Mouse (Mus musculus) CH12.LX (cell line): Measurements from ENCODE around the gene Sar1b. TPM values are rescaled to one million over a fixed set of nuclear protein-coding genes. Genes with fewer than 3 reads are reported as not detected.

Experiments
- DNase-seq: peaks from one replicate; pipeline ENCODE4 v3.0.0-alpha.2; 2013; ENCODE audit errors: extremely low read depth
- H3K27ac ChIP-seq: 2 replicates; pipeline ENCODE4 v1.5.1; 2012; ENCODE audit warnings: low read depth, mild to moderate bottlenecking, control low read depth, moderate library complexity; ENCODE audit not compliant: insufficient read depth
- H3K27me3 ChIP-seq: replicated peaks from 2 replicates; pipeline ENCODE3; 2012; ENCODE audit warnings: inconsistent platforms
- H3K36me3 ChIP-seq, 2 experiments: replicated peaks in 1 of 2; 2 replicates each; pipeline versions ENCODE3 to v1.6.1; 2012; ENCODE audit warnings: inconsistent platforms in 1 of 2, low read length in 1 of 2, mild to moderate bottlenecking in 1 of 2, mixed read lengths in 1 of 2, moderate library complexity in 1 of 2; ENCODE audit not compliant: control insufficient read depth in 1 of 2, insufficient read depth in 1 of 2
- H3K4me1 ChIP-seq, 2 experiments: 2 replicates each; pipeline ENCODE4 v1.6.1; 2012; ENCODE audit warnings: inconsistent platforms in 1 of 2, moderate library complexity in 1 of 2; ENCODE audit not compliant: insufficient read depth in 2 of 2, control insufficient read depth in 1 of 2
- H3K4me2 ChIP-seq: 2 replicates; pipeline ENCODE4 v1.6.1; 2012; ENCODE audit warnings: low read depth, mild to moderate bottlenecking, control low read depth; ENCODE audit not compliant: poor library complexity, insufficient read depth, severe bottlenecking
- H3K4me3 ChIP-seq, 3 experiments: fragments of 150-350 bp in 1 of 3; sonication (generic) in 1 of 3; replicated peaks in 1 of 3; 2 replicates each; pipeline versions ENCODE3 to v1.5.1; 2011 to 2012; ENCODE audit warnings: low read depth in 2 of 3, low read length in 2 of 3, mild to moderate bottlenecking in 2 of 3, moderate library complexity in 2 of 3, control low read depth in 1 of 3, improper control_type of control experiment in 1 of 3, inconsistent platforms in 1 of 3, mixed read lengths in 1 of 3; ENCODE audit not compliant: poor library complexity in 1 of 3
- H3K79me2 ChIP-seq: replicated peaks from 2 replicates; pipeline ENCODE4 v1.6.1; 2012; ENCODE audit warnings: mild to moderate bottlenecking, moderate library complexity; ENCODE audit not compliant: control insufficient read depth, poor library complexity, insufficient read depth, severe bottlenecking; ENCODE audit errors: extremely low read depth
- H3K9ac ChIP-seq: 2 replicates; pipeline ENCODE4 v1.6.1; 2012; ENCODE audit warnings: low read depth, mild to moderate bottlenecking, control low read depth, moderate library complexity; ENCODE audit not compliant: insufficient read depth
- H3K9me3 ChIP-seq: replicated peaks from 2 replicates; pipeline ENCODE3; 2012; ENCODE audit warnings: low read length, inconsistent platforms, mixed read lengths
- BHLHE40 ChIP-seq: IDR thresholded peaks from 2 replicates; pipeline ENCODE4 v1.6.1; 2011; ENCODE audit warnings: mild to moderate bottlenecking, low read depth, low read length, improper control_type of control experiment
- CHD1 ChIP-seq: IDR thresholded peaks from 2 replicates; pipeline ENCODE4 v1.6.1; 2012; ENCODE audit warnings: low read depth, low read length, improper control_type of control experiment, inconsistent platforms
- CHD2 ChIP-seq: IDR thresholded peaks from 2 replicates; pipeline ENCODE4 v1.6.1; 2011; ENCODE audit warnings: low read length, improper control_type of control experiment
- CTCF ChIP-seq, 2 experiments: IDR thresholded peaks in 1 of 2; conservative IDR thresholded peaks in 1 of 2; 2 replicates each; pipeline ENCODE4 v1.5.1; 2011 to 2012; ENCODE audit warnings: low read depth in 2 of 2, low read length in 2 of 2, improper control_type of control experiment in 1 of 2, inconsistent platforms in 1 of 2, mild to moderate bottlenecking in 1 of 2, moderate library complexity in 1 of 2
- EP300 ChIP-seq: IDR thresholded peaks from 2 replicates; pipeline ENCODE4 v1.6.1; 2011; ENCODE audit warnings: low read length, improper control_type of control experiment
- GABPA ChIP-seq: IDR thresholded peaks from 2 replicates; pipeline ENCODE4 v1.6.1; 2012; ENCODE audit warnings: low read depth, low read length, improper control_type of control experiment, inconsistent platforms; ENCODE audit not compliant: insufficient replicate concordance
- JUN ChIP-seq: IDR thresholded peaks from 2 replicates; pipeline ENCODE4 v1.6.1; 2011; ENCODE audit warnings: low read depth, mild to moderate bottlenecking, low read length, improper control_type of control experiment, moderate library complexity; ENCODE audit not compliant: insufficient read depth
- JUND ChIP-seq: conservative IDR thresholded peaks from 2 replicates; pipeline ENCODE4 v1.6.1; 2011; ENCODE audit warnings: low read depth, low read length, improper control_type of control experiment
- KAT2A ChIP-seq: IDR thresholded peaks from 2 replicates; pipeline ENCODE4 v1.6.1; 2012; ENCODE audit warnings: low read length, improper control_type of control experiment, inconsistent platforms; ENCODE audit not compliant: insufficient replicate concordance
- MAFK ChIP-seq: IDR thresholded peaks from 2 replicates; pipeline ENCODE4 v1.6.1; 2011; ENCODE audit warnings: low read length, improper control_type of control experiment; ENCODE audit not compliant: insufficient replicate concordance
- MAX ChIP-seq: IDR thresholded peaks from 2 replicates; pipeline ENCODE4 v1.6.1; 2011; ENCODE audit warnings: low read length, improper control_type of control experiment
- MAZ ChIP-seq: IDR thresholded peaks from 2 replicates; pipeline ENCODE4 v1.6.1; 2012; ENCODE audit warnings: low read depth, mild to moderate bottlenecking, inconsistent platforms, low read length, improper control_type of control experiment, moderate library complexity
- MEF2A ChIP-seq: IDR thresholded peaks from 2 replicates; pipeline ENCODE4 v1.6.1; 2014; ENCODE audit warnings: low read depth, mild to moderate bottlenecking, inconsistent platforms, low read length, improper control_type of control experiment, borderline replicate concordance
- MXI1 ChIP-seq: IDR thresholded peaks from 2 replicates; pipeline ENCODE4 v1.6.1; 2011; ENCODE audit warnings: mild to moderate bottlenecking, low read depth, low read length, improper control_type of control experiment
- MYC ChIP-seq: IDR thresholded peaks from 2 replicates; pipeline ENCODE4 v1.6.1; 2011; ENCODE audit warnings: low read depth, mild to moderate bottlenecking, improper control_type of control experiment, low read length
- NELFE ChIP-seq: IDR thresholded peaks from 2 replicates; pipeline ENCODE4 v1.6.1; 2011; ENCODE audit warnings: low read depth, low read length, improper control_type of control experiment
- NRF1 ChIP-seq: IDR thresholded peaks from 2 replicates; pipeline ENCODE4 v1.6.1; 2014; ENCODE audit warnings: low read depth, mild to moderate bottlenecking, inconsistent platforms, low read length, improper control_type of control experiment, moderate library complexity
- PAX5 ChIP-seq: IDR thresholded peaks from 2 replicates; pipeline ENCODE4 v1.6.1; 2012; ENCODE audit warnings: low read length, inconsistent platforms, mixed read lengths
- POLR2A ChIP-seq: IDR thresholded peaks from 2 replicates; pipeline ENCODE4 v1.6.1; 2011; ENCODE audit warnings: low read depth, mild to moderate bottlenecking, improper control_type of control experiment, low read length
- POLR2AphosphoS2 ChIP-seq: IDR thresholded peaks from 2 replicates; pipeline ENCODE4 v1.6.1; 2011; ENCODE audit warnings: low read depth, low read length, improper control_type of control experiment
- RAD21 ChIP-seq: IDR thresholded peaks from 2 replicates; pipeline ENCODE4 v1.6.1; 2011; ENCODE audit warnings: low read depth, mild to moderate bottlenecking, low read length, improper control_type of control experiment, moderate library complexity
- SIN3A ChIP-seq: IDR thresholded peaks from 2 replicates; pipeline ENCODE4 v1.6.1; 2012; ENCODE audit warnings: low read length, improper control_type of control experiment, inconsistent platforms
- SMC3 ChIP-seq: IDR thresholded peaks from 2 replicates; pipeline ENCODE4 v1.6.1; 2011; ENCODE audit warnings: low read depth, low read length, improper control_type of control experiment
- TBP ChIP-seq: conservative IDR thresholded peaks from 2 replicates; pipeline ENCODE4 v1.6.1; 2011; ENCODE audit warnings: low read depth, low read length, improper control_type of control experiment
- TCF12 ChIP-seq: IDR thresholded peaks from 2 replicates; pipeline ENCODE4 v1.6.1; 2014; ENCODE audit warnings: low read depth, mild to moderate bottlenecking, inconsistent platforms, low read length, improper control_type of control experiment
- UBTF ChIP-seq: IDR thresholded peaks from 2 replicates; pipeline ENCODE4 v1.6.1; 2012; ENCODE audit warnings: low read depth, mild to moderate bottlenecking, inconsistent platforms, low read length, improper control_type of control experiment, moderate library complexity
- USF1 ChIP-seq: IDR thresholded peaks from 2 replicates; pipeline ENCODE4 v1.6.1; 2014; ENCODE audit warnings: low read depth, mild to moderate bottlenecking, inconsistent platforms, low read length, improper control_type of control experiment
- USF2 ChIP-seq: conservative IDR thresholded peaks from 2 replicates; pipeline ENCODE4 v1.6.1; 2011; ENCODE audit warnings: low read depth, low read length, improper control_type of control experiment
- ZKSCAN1 ChIP-seq: IDR thresholded peaks from 2 replicates; pipeline ENCODE4 v1.6.1; 2012; ENCODE audit warnings: low read depth, inconsistent platforms, low read length, improper control_type of control experiment, borderline replicate concordance
- ZMIZ1 ChIP-seq: IDR thresholded peaks from 2 replicates; pipeline ENCODE4 v1.6.1; 2012; ENCODE audit warnings: low read depth, mild to moderate bottlenecking, inconsistent platforms, low read length, improper control_type of control experiment
- dilution Hi-C: fragments of 300-500 bp; cut with MboI; formaldehyde crosslinking; loops from 2 replicates; pipeline ENCODE4 v1.14.3; 2020; ENCODE audit warnings: low sequenced_read_pairs; ENCODE audit not compliant: extremely low pct_unique_long_range_greater_than_20kb, extremely low pct_ligation_motif_present
- in situ Hi-C: fragments of 300-500 bp; cut with MboI; formaldehyde crosslinking; loops from 3 replicates; pipeline ENCODE4 v1.14.3; 2019; ENCODE audit warnings: low sequenced_read_pairs, low pct_ligation_motif_present, low pct_unique_long_range_greater_than_20kb, mixed read lengths
- polyA plus RNA-seq: library from polyadenylated mRNA; unstranded; fragments of >175 nt; gene quantifications from 2 replicates; pipeline ENCODE4 v1.2.1, GENCODE M21; 2012; ENCODE audit warnings: low read depth; ENCODE audit not compliant: insufficient read length
- total RNA-seq, 2 experiments: library from RNA; depleted of rRNA; stranded (reverse); fragments of 300-350 nt in 1 of 2; fragments of >200 nt in 1 of 2; gene quantifications; 2 replicates each; pipeline ENCODE4 v1.2.3; 2012 to 2014

Gene Sar1b
- total and polyA plus RNA-seq, 3 experiments = 79.3 to 258 (median 171) TPM

- TF ChIP-seq JUN (no peak), USF1 (peak; percentile 26; the same call in 1 of the 2 replicates), MYC (no peak; the same call in 1 of the 2 replicates), CHD2 (no peak), SMC3 (no peak), UBTF (no peak), MAZ (no peak), ZKSCAN1 (no peak), MEF2A (no peak; the same call in 1 of the 2 replicates), MXI1 (peak; percentile 6; the same call in 1 of the 2 replicates), JUND (no peak), POLR2A (no peak), NRF1 (no peak), MAX (no peak), USF2 (no peak), KAT2A (no peak)
Measured at GRCm38 (mm10) chr11:51834067-51834411, 70.6 kb downstream of the Sar1b start (continued).

- Histone ChIP-seq H3K27me3 (no peaks in the 10 kb centered on the region), H3K4me3 (peak overlapping the region in 2 of 3 experiments; percentile 16 to 23), H3K36me3 (peaks cover 68 to 80% of the 10 kb centered on the region in 2 experiments), H3K4me1 (peaks cover 83 to 97% of the 10 kb centered on the region in 2 experiments), H3K4me2 (peak overlapping the region; percentile 35; the same call in 1 of the 2 replicates), H3K9ac (peak overlapping the region; percentile 31), H3K9me3 (peaks cover 5% of the 10 kb centered on the region), H3K79me2 (peaks cover 57% of the 10 kb centered on the region), H3K27ac (peak overlapping the region; percentile 95)
- no peak for DNase-seq
- 0 out of 2 replicates have a peak, but pooled peaks have one; percentile 1 for TF ChIP-seq TCF12
- no peak for TF ChIP-seq MEF2A
- TF ChIP-seq ZKSCAN1 = peak; percentile 84
- dilution Hi-C loops = no loop called here
- in situ Hi-C loops = no loop called here
Measured at GRCm38 (mm10) chr11:51835598-51835997, 72.1 kb downstream of the Sar1b start.

GRCm38 (mm10) chr11:51836506-51836905, 73.0 kb downstream of the Sar1b start:
- Histone ChIP-seq H3K9me3 (peaks cover 5% of the 10 kb centered on the region), H3K27me3 (no peaks in the 10 kb centered on the region), H3K9ac (peak overlapping the region; percentile 31; the same call in 1 of the 2 replicates), H3K27ac (peak overlapping the region; percentile 95), H3K4me2 (peak overlapping the region; percentile 35; the same call in 1 of the 2 replicates), H3K4me3 (peak overlapping the region in 2 of 3 experiments; percentile 5 to 11), H3K4me1 (peaks cover 75 to 97% of the 10 kb centered on the region in 2 experiments), H3K36me3 (peaks cover 64 to 80% of the 10 kb centered on the region in 2 experiments), H3K79me2 (peaks cover 57% of the 10 kb centered on the region)
- TF ChIP-seq JUN = no peak
- 0 out of 2 replicates have a peak, but pooled peaks have one; percentile 25 for TF ChIP-seq TBP
- no peak for TF ChIP-seq SIN3A
- TF ChIP-seq SMC3 = no peak
- TF ChIP-seq POLR2AphosphoS2 = peak; percentile 12
- 0 out of 2 replicates have a peak, but pooled peaks have one; percentile 6 for TF ChIP-seq CHD2
- TF ChIP-seq NRF1 = no peak
- TF ChIP-seq MAX = peak; percentile 22; the same call in 1 of the 2 replicates
- no peak for TF ChIP-seq MXI1
- no peak for TF ChIP-seq ZMIZ1
- TF ChIP-seq MEF2A = no peak
- TF ChIP-seq ZKSCAN1 = no peak
- TF ChIP-seq CHD1 = peak; percentile 2; the same call in 1 of the 2 replicates
- TF ChIP-seq RAD21 = no peak
- no peak for TF ChIP-seq MAFK
- no peak for TF ChIP-seq NELFE
- no peak for TF ChIP-seq CTCF (conservative IDR thresholded peaks at IDR 0.05 in 1 of 2, IDR thresholded peaks at IDR 0.05 in 1 of 2; ENCODE audit: low read depth in 2 of 2, low read length in 2 of 2)
- no peak for TF ChIP-seq GABPA
- TF ChIP-seq MAZ = no peak
- TF ChIP-seq MYC = no peak
- TF ChIP-seq PAX5 = no peak
- TF ChIP-seq EP300 = no peak
- TF ChIP-seq BHLHE40 = no peak
- in situ Hi-C loops (no loop called here), dilution Hi-C loops (no loop called here)
- peak; percentile 58 for DNase-seq
